Mouse (Mus musculus) forebrain, embryonic 13.5 days (tissue): ENCODE results near the gene Ifitm6. TPM values are rescaled to one million over a fixed set of nuclear protein-coding genes. Genes with fewer than 3 reads are reported as not detected.
A peak's percentile ranks its signal among the peaks of the same experiment; 100 is the strongest.

ENCODE experiments used
- ATAC-seq: fragments of 200-750 bp; cut with Nextera tagmentation; 2 replicates; pipeline ENCODE4 v1.8.0; 2017
- H3K27ac ChIP-seq: fragments of 300-500 bp; sonication (generic); 2 replicates; pipeline ENCODE4 v1.5.1; 2015; ENCODE audit warnings: inconsistent platforms, mild to moderate bottlenecking, moderate library complexity
- H3K27me3 ChIP-seq: fragments of 300-500 bp; sonication (generic); 2 replicates; pipeline ENCODE4 v1.6.1; 2015; ENCODE audit warnings: mild to moderate bottlenecking, inconsistent platforms
- H3K36me3 ChIP-seq: fragments of 300-500 bp; sonication (generic); 2 replicates; pipeline ENCODE4 v1.6.1; 2015; ENCODE audit warnings: mild to moderate bottlenecking, inconsistent platforms; ENCODE audit not compliant: poor library complexity, severe bottlenecking
- H3K4me1 ChIP-seq: fragments of 300-500 bp; sonication (generic); 2 replicates; pipeline ENCODE4 v1.6.1; 2015; ENCODE audit warnings: inconsistent platforms
- H3K4me2 ChIP-seq: fragments of 300-500 bp; sonication (generic); 2 replicates; pipeline ENCODE4 v1.6.1; 2015; ENCODE audit warnings: inconsistent platforms, mild to moderate bottlenecking, moderate library complexity
- H3K4me3 ChIP-seq: fragments of 300-500 bp; sonication (generic); 2 replicates; pipeline ENCODE4 v1.5.1; 2015; ENCODE audit warnings: mild to moderate bottlenecking, inconsistent platforms
- H3K9ac ChIP-seq: fragments of 300-500 bp; sonication (generic); 2 replicates; pipeline ENCODE4 v1.6.1; 2015; ENCODE audit warnings: mild to moderate bottlenecking, inconsistent platforms
- H3K9me3 ChIP-seq: fragments of 300-500 bp; sonication (generic); replicated peaks from 2 replicates; pipeline ENCODE4 v1.6.1; 2016; ENCODE audit warnings: inconsistent platforms
- WGBS: fragments of 180-500 bp; shearing (Covaris S2); methylation state at CpG from one replicate; pipeline ENCODE4 v1.1.7; 2015; 5-methylcytosine and 5-hydroxymethylcytosine counted together
- polyA plus RNA-seq: library from polyadenylated mRNA; unstranded; fragments of >200 nt; fragmentation: Nextera tagmentation; extraction: Ambion mirVana; gene quantifications from 2 replicates; pipeline ENCODE4 v1.2.1, GENCODE M21; 2015

Ifitm6 gene
- polyA plus RNA-seq, 1 experiment from 2014 or later, result not detected

- no peak overlapping the region for H3K9ac ChIP-seq
- no peaks in the 10 kb centered on the region for H3K36me3 ChIP-seq
- no peak overlapping the region for H3K4me3 ChIP-seq
- ATAC-seq, result no peak
- H3K27ac ChIP-seq, result no peak overlapping the region
- no peaks in the 10 kb centered on the region; the same call in 1 of the 2 replicates for H3K27me3 ChIP-seq
- WGBS, result 84% methylated on average over 2 of the region's 2 CpGs
- no peaks in the 10 kb centered on the region; the same call in 1 of the 2 replicates for H3K9me3 ChIP-seq
- H3K4me1 ChIP-seq, result peaks cover 7% of the 10 kb centered on the region
- H3K4me2 ChIP-seq, result no peak overlapping the region
Measured at GRCm38 (mm10) chr7:141052421-141052820, 34.7 kb upstream of the Ifitm6 start.

DNA sequence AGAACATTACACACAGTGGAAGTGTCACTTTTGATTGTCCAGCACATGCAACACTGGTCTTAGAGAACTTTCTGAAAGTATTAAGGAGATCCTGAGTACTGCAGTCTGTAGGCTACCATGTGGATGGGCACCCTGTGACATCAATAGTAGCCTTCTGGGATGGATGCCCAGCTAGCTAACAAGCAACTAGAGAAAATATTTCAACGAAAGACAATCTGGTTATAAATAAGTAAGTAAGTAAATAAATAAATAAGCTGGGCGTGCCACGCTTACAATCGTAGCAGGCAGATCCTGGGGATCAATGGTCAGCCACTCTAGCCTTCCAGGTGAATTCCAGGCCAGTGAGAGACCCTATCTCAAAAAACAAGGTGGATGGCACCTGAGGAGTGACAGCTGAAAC is 34.3 kb upstream of the Ifitm6 start:
- Histone ChIP-seq H3K9ac (no peak overlapping the region), H3K27me3 (no peaks in the 10 kb centered on the region; the same call in 1 of the 2 replicates), H3K4me2 (no peak overlapping the region), H3K9me3 (no peaks in the 10 kb centered on the region; the same call in 1 of the 2 replicates), H3K36me3 (no peaks in the 10 kb centered on the region), H3K4me3 (no peak overlapping the region), H3K4me1 (peaks cover 7% of the 10 kb centered on the region), H3K27ac (no peak overlapping the region)
- WGBS, result 92% methylated on average over 4 of the region's 4 CpGs
- ATAC-seq, result no peak

DNA sequence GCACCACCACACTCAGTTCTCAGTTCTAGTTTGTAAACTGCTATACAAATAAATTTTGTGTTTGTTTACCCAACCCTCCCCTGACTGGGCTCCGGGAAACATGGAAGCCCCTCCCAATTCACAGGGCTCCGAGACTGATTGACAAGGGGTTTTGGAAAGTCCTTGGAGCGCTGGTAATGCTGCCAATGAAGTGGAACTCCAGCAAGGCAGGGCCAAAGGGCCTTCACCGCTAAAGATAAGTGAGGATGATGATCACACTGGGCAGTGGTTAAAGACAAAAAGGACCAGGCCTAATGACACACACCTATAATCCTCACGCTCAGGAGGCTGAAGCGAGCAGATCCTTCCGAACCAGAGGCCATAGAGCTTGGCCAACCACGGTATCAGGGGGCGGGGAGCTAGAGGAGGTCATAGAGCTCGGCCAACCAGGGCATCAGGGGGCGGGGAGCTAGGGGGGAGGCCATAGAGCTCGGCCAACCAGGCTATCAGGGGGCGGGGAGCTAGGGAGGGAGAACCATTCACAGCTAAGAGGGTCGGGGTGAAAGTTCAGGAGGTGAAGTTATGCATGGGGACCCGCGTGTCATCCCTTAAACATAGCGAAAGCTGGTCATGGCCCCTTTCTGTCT is 33.4 kb upstream of the Ifitm6 start:
- H3K9ac ChIP-seq, result no peak overlapping the region
- whole genome bisulfite sequencing, result 70% methylated on average over 17 of the region's 17 CpGs
- no peak for ATAC-seq

GRCm38 (mm10) chr7:141049326-141049725 is 31.6 kb upstream of the Ifitm6 start:
- no peaks in the 10 kb centered on the region; the same call in 1 of the 2 replicates for H3K27me3 ChIP-seq
- no peak for ATAC-seq
- WGBS, result 92% methylated on average over 2 of the region's 2 CpGs
- no peak overlapping the region for H3K9ac ChIP-seq
- no peak overlapping the region for H3K4me3 ChIP-seq
- H3K27ac ChIP-seq, result no peak overlapping the region
- no peaks in the 10 kb centered on the region for H3K36me3 ChIP-seq
- peaks cover 7% of the 10 kb centered on the region for H3K4me1 ChIP-seq
- no peaks in the 10 kb centered on the region; the same call in 1 of the 2 replicates for H3K9me3 ChIP-seq
- no peak overlapping the region for H3K4me2 ChIP-seq

More for the DNA sequence above, 33.4 kb upstream of the Ifitm6 start:
- Histone ChIP-seq H3K9me3 (no peaks in the 10 kb centered on the region; the same call in 1 of the 2 replicates), H3K27me3 (no peaks in the 10 kb centered on the region; the same call in 1 of the 2 replicates), H3K36me3 (no peaks in the 10 kb centered on the region), H3K4me1 (peaks cover 7% of the 10 kb centered on the region), H3K27ac (no peak overlapping the region), H3K4me3 (no peak overlapping the region), H3K4me2 (no peak overlapping the region)

- Histone ChIP-seq H3K4me1 (peaks cover 7% of the 10 kb centered on the region), H3K27me3 (no peaks in the 10 kb centered on the region; the same call in 1 of the 2 replicates), H3K27ac (peak overlapping the region; percentile 66), H3K4me2 (peak overlapping the region; percentile 70), H3K4me3 (peak overlapping the region; percentile 38), H3K9ac (peak overlapping the region; percentile 57), H3K9me3 (no peaks in the 10 kb centered on the region; the same call in 1 of the 2 replicates), H3K36me3 (no peaks in the 10 kb centered on the region)
- peak; percentile 92 for ATAC-seq
- 10% methylated on average over 21 of the region's 21 CpGs for WGBS
Measured at GRCm38 (mm10) chr7:141048226-141049218, 30.8 kb upstream of the Ifitm6 start.

- peaks cover 7% of the 10 kb centered on the region for H3K4me1 ChIP-seq
- no peaks in the 10 kb centered on the region; the same call in 1 of the 2 replicates for H3K9me3 ChIP-seq
- H3K36me3 ChIP-seq, result no peaks in the 10 kb centered on the region
- WGBS, result 7% methylated on average over 15 of the region's 19 CpGs
- peak overlapping the region; percentile 70 for H3K4me2 ChIP-seq
- H3K27me3 ChIP-seq, result no peaks in the 10 kb centered on the region
- peak; percentile 84 for ATAC-seq
- peak overlapping the region; percentile 66 for H3K27ac ChIP-seq
- peak overlapping the region; percentile 57 for H3K9ac ChIP-seq
- H3K4me3 ChIP-seq, result peak overlapping the region; percentile 38
Measured at GRCm38 (mm10) chr7:141047581-141048225, 30.0 kb upstream of the Ifitm6 start.

GRCm38 (mm10) chr7:141046931-141047580 is 29.3 kb upstream of the Ifitm6 start:
- Histone ChIP-seq H3K4me3 (no peak overlapping the region), H3K36me3 (no peaks in the 10 kb centered on the region), H3K4me1 (peaks cover 7% of the 10 kb centered on the region), H3K9ac (peak overlapping the region; percentile 57; the same call in 1 of the 2 replicates), H3K9me3 (no peaks in the 10 kb centered on the region; the same call in 1 of the 2 replicates), H3K4me2 (peak overlapping the region; percentile 70), H3K27ac (no peak overlapping the region), H3K27me3 (no peaks in the 10 kb centered on the region)
- ATAC-seq, result no peak
- WGBS, result 77% methylated on average over 6 of the region's 6 CpGs

DNA sequence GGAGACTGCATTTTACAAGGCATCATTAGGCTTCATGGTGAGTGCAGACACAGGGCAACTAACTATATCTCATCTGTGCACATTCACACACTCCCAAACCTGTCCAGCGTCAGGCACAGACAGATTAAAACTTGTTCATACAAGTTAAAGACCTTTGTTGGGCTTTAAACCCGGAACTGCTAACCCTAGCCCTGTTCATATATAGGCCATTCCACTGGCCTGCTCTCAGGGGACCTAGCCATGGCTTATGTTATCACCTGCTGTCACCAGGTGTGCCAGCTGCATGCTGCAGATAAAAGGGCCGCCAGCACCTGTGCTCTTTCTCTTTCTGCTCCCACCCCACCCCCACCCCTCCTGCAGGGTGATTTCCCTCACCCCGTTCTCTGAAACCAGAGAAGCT is 24.8 kb upstream of the Ifitm6 start:
- no peak for ATAC-seq
- Histone ChIP-seq H3K9ac (no peak overlapping the region), H3K4me3 (no peak overlapping the region), H3K9me3 (no peaks in the 10 kb centered on the region), H3K27me3 (no peaks in the 10 kb centered on the region), H3K4me2 (no peak overlapping the region), H3K36me3 (no peaks in the 10 kb centered on the region), H3K27ac (no peak overlapping the region), H3K4me1 (no peaks in the 10 kb centered on the region)
- 51% methylated on average over 4 of the region's 4 CpGs for WGBS

DNA sequence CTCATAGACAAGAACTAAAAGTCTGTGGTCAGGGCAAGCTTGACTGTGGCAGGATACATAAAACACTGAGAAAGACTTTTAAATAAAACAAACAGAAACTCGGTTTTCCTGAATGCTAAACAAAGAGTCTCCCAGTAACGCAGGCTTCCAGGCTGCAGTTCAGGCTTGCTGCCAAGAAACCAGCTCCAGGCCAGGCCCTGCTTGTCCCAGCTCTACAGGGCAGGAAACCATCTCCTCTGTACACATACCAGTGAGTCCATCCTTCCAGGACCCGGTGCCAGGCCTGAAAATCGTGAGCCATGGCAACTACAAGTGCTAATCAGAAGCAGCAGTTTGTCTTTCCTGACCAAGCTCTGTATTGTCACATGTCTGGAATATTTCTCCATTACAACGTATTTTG is 23.9 kb upstream of the Ifitm6 start:
- Histone ChIP-seq H3K4me2 (no peak overlapping the region), H3K27me3 (no peaks in the 10 kb centered on the region), H3K36me3 (no peaks in the 10 kb centered on the region), H3K4me3 (no peak overlapping the region), H3K9me3 (no peaks in the 10 kb centered on the region), H3K9ac (no peak overlapping the region), H3K4me1 (no peaks in the 10 kb centered on the region), H3K27ac (peak overlapping the region; percentile 37; the same call in 1 of the 2 replicates)
- peak; percentile 70; the same call in 1 of the 2 replicates for ATAC-seq
- 28% methylated on average over 5 of the region's 5 CpGs for WGBS

- no peaks in the 10 kb centered on the region for H3K27me3 ChIP-seq
- no peak overlapping the region for H3K9ac ChIP-seq
- no peak overlapping the region for H3K4me3 ChIP-seq
- WGBS, result 44% methylated on average over 6 of the region's 9 CpGs
- no peak for ATAC-seq
- H3K4me2 ChIP-seq, result no peak overlapping the region
- no peaks in the 10 kb centered on the region for H3K36me3 ChIP-seq
- no peaks in the 10 kb centered on the region for H3K9me3 ChIP-seq
- peak overlapping the region; percentile 37; the same call in 1 of the 2 replicates for H3K27ac ChIP-seq
- H3K4me1 ChIP-seq, result no peaks in the 10 kb centered on the region
Measured at GRCm38 (mm10) chr7:141040867-141041606, 23.3 kb upstream of the Ifitm6 start.
